Mouse (Mus musculus) hindbrain, postnatal 0 days (tissue): ENCODE measurements around the gene Mb21d2. TPM values are rescaled to one million over a fixed set of nuclear protein-coding genes. Genes with fewer than 3 reads are reported as not detected.
A peak's percentile ranks its signal among the peaks of the same experiment; 100 is the strongest.

Source experiments
- ATAC-seq: fragments of 200-750 bp; cut with Nextera tagmentation; 2 replicates; pipeline ENCODE4 v1.8.0; 2017; ENCODE audit warnings: mild to moderate bottlenecking, moderate TSS enrichment, moderate library complexity
- DNase-seq: peaks from one replicate; pipeline ENCODE4 v3.0.0-alpha.2; 2015; ENCODE audit warnings: low spot score
- H3K27ac ChIP-seq: fragments of 300-500 bp; sonication (generic); 2 replicates; pipeline ENCODE4 v1.5.1; 2014; ENCODE audit warnings: mild to moderate bottlenecking
- H3K27me3 ChIP-seq: fragments of 300-500 bp; sonication (generic); 2 replicates; pipeline ENCODE4 v1.6.1; 2014; ENCODE audit warnings: low read length, mixed read lengths; ENCODE audit not compliant: insufficient read depth
- H3K36me3 ChIP-seq: fragments of 300-500 bp; sonication (generic); 2 replicates; pipeline ENCODE4 v1.6.1; 2014; ENCODE audit warnings: low read length, mixed read lengths; ENCODE audit not compliant: insufficient read depth
- H3K4me1 ChIP-seq: fragments of 300-500 bp; sonication (generic); 2 replicates; pipeline ENCODE4 v1.6.1; 2014; ENCODE audit warnings: antibody characterized with exemption, low read length, mixed read lengths; ENCODE audit not compliant: insufficient read depth
- H3K4me2 ChIP-seq: fragments of 300-500 bp; sonication (generic); 2 replicates; pipeline ENCODE4 v1.6.1; 2014; ENCODE audit warnings: low read depth, mild to moderate bottlenecking, low read length, moderate library complexity, mixed read lengths
- H3K4me3 ChIP-seq: fragments of 300-500 bp; sonication (generic); 2 replicates; pipeline ENCODE4 v1.5.1; 2014; ENCODE audit warnings: low read length
- H3K9ac ChIP-seq: fragments of 300-500 bp; sonication (generic); replicated peaks from 2 replicates; pipeline ENCODE4 v1.6.1; 2014; ENCODE audit warnings: mild to moderate bottlenecking, low read length, moderate library complexity, mixed read lengths
- H3K9me3 ChIP-seq: fragments of 300-500 bp; sonication (generic); 2 replicates; pipeline ENCODE4 v1.6.1; 2016; ENCODE audit warnings: low read length, mixed read lengths
- CTCF ChIP-seq: IDR thresholded peaks from 2 replicates; pipeline ENCODE4 v1.5.1; 2016; ENCODE audit warnings: antibody characterized with exemption, control low read depth, low read depth
- WGBS: fragments of 180-500 bp; shearing (Covaris S2); extraction: QIAGEN DNeasy Blood & Tissue Kit; methylation state at CpG from one replicate; pipeline ENCODE4 v1.1.7; 2014; 5-methylcytosine and 5-hydroxymethylcytosine counted together
- polyA plus RNA-seq: library from polyadenylated mRNA; unstranded; fragments of >200 nt; fragmentation: Nextera tagmentation; extraction: Ambion mirVana; gene quantifications from 2 replicates; pipeline ENCODE4 v1.2.1, GENCODE M21; 2015
- total RNA-seq: library from RNA; depleted of rRNA; stranded (reverse); fragments of >200 nt; gene quantifications from 2 replicates; pipeline ENCODE4 v1.2.3, GENCODE M21; 2014

The Mb21d2 gene
- total and polyA plus RNA-seq, 2 experiments from 2014 or later: 19.9 to 69.5 TPM

GRCm38 (mm10) chr16:28886201-28886745 lies 43.2 kb downstream of the Mb21d2 start:
- Histone ChIP-seq H3K27ac (no peak overlapping the region), H3K27me3 (no peaks in the 10 kb centered on the region), H3K36me3 (no peaks in the 10 kb centered on the region), H3K4me1 (peaks cover 32% of the 10 kb centered on the region), H3K9me3 (no peaks in the 10 kb centered on the region), H3K4me3 (no peak overlapping the region), H3K9ac (no peak overlapping the region), H3K4me2 (no peak overlapping the region)
- no peak for TF ChIP-seq CTCF
- WGBS: 73% methylated on average over 9 of the region's 9 CpGs
- no peak for ATAC-seq
- DNase-seq: no peak

- Histone ChIP-seq H3K27ac (peak overlapping the region; percentile 2; the same call in 1 of the 2 replicates), H3K36me3 (no peaks in the 10 kb centered on the region), H3K4me3 (no peak overlapping the region), H3K9me3 (no peaks in the 10 kb centered on the region), H3K4me1 (peaks cover 38% of the 10 kb centered on the region), H3K9ac (no peak overlapping the region), H3K27me3 (no peaks in the 10 kb centered on the region), H3K4me2 (no peak overlapping the region)
- WGBS: 40% methylated on average over 8 of the region's 8 CpGs
- no peak for DNase-seq
- TF ChIP-seq CTCF: no peak
- ATAC-seq: no peak
Measured at GRCm38 (mm10) chr16:28885474-28885873, 44.0 kb downstream of the Mb21d2 start.

- H3K36me3 ChIP-seq: no peaks in the 10 kb centered on the region
- no peak overlapping the region for H3K9ac ChIP-seq
- DNase-seq (no peak), ATAC-seq (no peak)
- H3K4me3 ChIP-seq: no peak overlapping the region
- no peaks in the 10 kb centered on the region for H3K9me3 ChIP-seq
- H3K4me2 ChIP-seq: no peak overlapping the region
- H3K27me3 ChIP-seq: no peaks in the 10 kb centered on the region
- TF ChIP-seq CTCF: no peak
- WGBS: 91% methylated on average over 5 of the region's 5 CpGs
- H3K27ac ChIP-seq: no peak overlapping the region
- peaks cover 38% of the 10 kb centered on the region for H3K4me1 ChIP-seq
Measured at GRCm38 (mm10) chr16:28884661-28885060, 44.8 kb downstream of the Mb21d2 start.

GRCm38 (mm10) chr16:28883649-28884048 lies 45.8 kb downstream of the Mb21d2 start:
- no peaks in the 10 kb centered on the region for H3K9me3 ChIP-seq
- H3K4me3 ChIP-seq: no peak overlapping the region
- DNase-seq: no peak
- WGBS: 46% methylated on average over 8 of the region's 8 CpGs
- no peak overlapping the region for H3K9ac ChIP-seq
- H3K27ac ChIP-seq: peak overlapping the region; percentile 48; the same call in 1 of the 2 replicates
- H3K4me2 ChIP-seq: no peak overlapping the region
- no peaks in the 10 kb centered on the region for H3K27me3 ChIP-seq
- no peaks in the 10 kb centered on the region for H3K36me3 ChIP-seq
- peaks cover 37% of the 10 kb centered on the region for H3K4me1 ChIP-seq
- no peak for TF ChIP-seq CTCF
- no peak for ATAC-seq

GRCm38 (mm10) chr16:28882687-28883428 lies 46.6 kb downstream of the Mb21d2 start:
- Histone ChIP-seq H3K27me3 (no peaks in the 10 kb centered on the region), H3K27ac (no peak overlapping the region), H3K36me3 (no peaks in the 10 kb centered on the region), H3K4me3 (no peak overlapping the region), H3K9ac (no peak overlapping the region), H3K4me2 (no peak overlapping the region), H3K9me3 (no peaks in the 10 kb centered on the region), H3K4me1 (peaks cover 33% of the 10 kb centered on the region)
- WGBS: 77% methylated on average over 21 of the region's 21 CpGs
- TF ChIP-seq CTCF: no peak
- ATAC-seq: no peak
- DNase-seq: no peak

GRCm38 (mm10) chr16:28881787-28882186 lies 47.7 kb downstream of the Mb21d2 start:
- Histone ChIP-seq H3K4me2 (no peak overlapping the region), H3K9me3 (no peaks in the 10 kb centered on the region), H3K27me3 (no peaks in the 10 kb centered on the region), H3K9ac (no peak overlapping the region), H3K36me3 (no peaks in the 10 kb centered on the region), H3K27ac (no peak overlapping the region), H3K4me1 (peaks cover 39% of the 10 kb centered on the region), H3K4me3 (no peak overlapping the region)
- no peak for TF ChIP-seq CTCF
- ATAC-seq (no peak), DNase-seq (no peak)
- WGBS: 52% methylated on average over 8 of the region's 8 CpGs

- H3K9me3 ChIP-seq: no peaks in the 10 kb centered on the region
- 17% methylated on average over 8 of the region's 8 CpGs for WGBS
- no peak overlapping the region for H3K27ac ChIP-seq
- TF ChIP-seq CTCF: no peak
- DNase-seq (peak; percentile 57), ATAC-seq (peak; percentile 69)
- H3K9ac ChIP-seq: no peak overlapping the region
- no peak overlapping the region for H3K4me3 ChIP-seq
- peaks cover 39% of the 10 kb centered on the region for H3K4me1 ChIP-seq
- no peaks in the 10 kb centered on the region for H3K36me3 ChIP-seq
- H3K27me3 ChIP-seq: no peaks in the 10 kb centered on the region
- H3K4me2 ChIP-seq: peak overlapping the region; percentile 19
Measured at GRCm38 (mm10) chr16:28880756-28881155, 48.7 kb downstream of the Mb21d2 start.
